Mouse (Mus musculus) heart, postnatal 0 days (tissue): Measurements from ENCODE around the gene Daam1. TPM values are rescaled to one million over a fixed set of nuclear protein-coding genes. Genes with fewer than 3 reads are reported as not detected.
A peak's percentile ranks its signal among the peaks of the same experiment; 100 is the strongest.

Experiments
- ATAC-seq: fragments of 200-750 bp; cut with Nextera tagmentation; 2 replicates; pipeline ENCODE4 v1.8.0; 2017; ENCODE audit warnings: low read depth, moderate number of reproducible peaks, moderate library complexity; ENCODE audit not compliant: insufficient read depth
- DNase-seq: peaks from one replicate; pipeline ENCODE4 v3.0.0-alpha.2; 2016; ENCODE audit warnings: low spot score
- H3K27ac ChIP-seq: fragments of 300-500 bp; sonication (generic); 2 replicates; pipeline ENCODE4 v1.5.1; 2014; ENCODE audit warnings: low read depth, mild to moderate bottlenecking
- H3K27me3 ChIP-seq: fragments of 300-500 bp; sonication (generic); 2 replicates; pipeline ENCODE4 v1.6.1; 2014; ENCODE audit warnings: low read length, mixed read lengths; ENCODE audit not compliant: control insufficient read depth, insufficient read depth
- H3K36me3 ChIP-seq: fragments of 300-500 bp; sonication (generic); replicated peaks from 2 replicates; pipeline ENCODE4 v1.6.1; 2014; ENCODE audit warnings: low read length, mixed read lengths; ENCODE audit not compliant: control insufficient read depth, insufficient read depth
- H3K4me1 ChIP-seq: fragments of 300-500 bp; sonication (generic); 2 replicates; pipeline ENCODE4 v1.6.1; 2014; ENCODE audit warnings: antibody characterized with exemption; ENCODE audit not compliant: control insufficient read depth, insufficient read depth
- H3K4me2 ChIP-seq: fragments of 300-500 bp; sonication (generic); 2 replicates; pipeline ENCODE4 v1.6.1; 2014; ENCODE audit warnings: low read depth, mild to moderate bottlenecking, low read length, moderate library complexity
- H3K4me3 ChIP-seq: fragments of 300-500 bp; sonication (generic); 2 replicates; pipeline ENCODE4 v1.5.1; 2014; ENCODE audit warnings: low read depth, low read length
- H3K9ac ChIP-seq: fragments of 300-500 bp; sonication (generic); replicated peaks from 2 replicates; pipeline ENCODE4 v1.6.1; 2014; ENCODE audit warnings: low read depth, low read length, mixed read lengths
- H3K9me3 ChIP-seq: fragments of 300-500 bp; sonication (generic); replicated peaks from 2 replicates; pipeline ENCODE4 v1.6.1; 2016; ENCODE audit warnings: low read length; ENCODE audit not compliant: control insufficient read depth
- CTCF ChIP-seq: IDR thresholded peaks from 2 replicates; pipeline ENCODE4 v1.5.1; 2016; ENCODE audit warnings: antibody characterized with exemption, control low read depth, low read depth
- EP300 ChIP-seq: IDR thresholded peaks from 2 replicates; pipeline ENCODE4 v1.6.1; 2016; ENCODE audit warnings: antibody characterized with exemption, low read depth
- WGBS: fragments of 180-500 bp; shearing (Covaris S2); extraction: QIAGEN DNeasy Blood & Tissue Kit; methylation state at CpG from one replicate; pipeline ENCODE4 v1.1.7; 2014; 5-methylcytosine and 5-hydroxymethylcytosine counted together
- polyA plus RNA-seq: library from polyadenylated mRNA; unstranded; fragments of >200 nt; fragmentation: Nextera tagmentation; extraction: Ambion mirVana; gene quantifications from 2 replicates; pipeline ENCODE4 v1.2.1, GENCODE M21; 2015
- total RNA-seq: library from RNA; depleted of rRNA; stranded (reverse); fragments of >200 nt; gene quantifications from 2 replicates; pipeline ENCODE4 v1.2.3, GENCODE M21; 2014; ENCODE audit warnings: low replicate concordance

Daam1 gene
- total and polyA plus RNA-seq, 2 experiments from 2014 or later, result 12.8 to 33.8 TPM

DNA sequence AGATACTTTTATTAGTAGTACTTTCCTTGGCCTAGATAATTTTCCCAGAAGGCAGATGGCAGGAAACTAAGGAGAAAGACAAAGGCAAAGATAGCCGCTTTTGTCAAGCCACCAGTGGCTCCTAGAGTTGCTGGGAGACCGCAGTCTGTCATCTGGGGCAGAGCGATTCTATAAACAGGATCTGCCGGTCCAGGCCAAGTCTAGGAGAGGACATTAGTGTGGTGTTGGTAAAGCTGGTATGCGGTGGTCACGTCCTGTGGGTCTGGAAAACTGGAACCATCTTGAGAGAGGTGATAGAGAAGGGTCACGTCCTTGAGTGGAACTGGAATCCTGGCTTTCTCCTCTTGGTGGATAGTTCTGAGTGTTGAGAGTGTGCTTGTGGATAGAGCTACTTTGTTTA, 3.2 kb downstream of the Daam1 start:
- TF ChIP-seq CTCF, result no peak
- peak overlapping the region; percentile 7 for H3K4me3 ChIP-seq
- H3K4me2 ChIP-seq, result peak overlapping the region; percentile 55
- H3K36me3 ChIP-seq, result no peaks in the 10 kb centered on the region
- ATAC-seq (no peak), DNase-seq (peak; percentile 69)
- H3K9me3 ChIP-seq, result no peaks in the 10 kb centered on the region
- no peaks in the 10 kb centered on the region for H3K27me3 ChIP-seq
- H3K9ac ChIP-seq, result no peak overlapping the region
- peak overlapping the region; percentile 78 for H3K27ac ChIP-seq
- WGBS, result 19% methylated on average over 7 of the region's 7 CpGs
- peaks cover 60% of the 10 kb centered on the region for H3K4me1 ChIP-seq

- DNase-seq (no peak), ATAC-seq (no peak)
- Histone ChIP-seq H3K4me3 (no peak overlapping the region), H3K9me3 (no peaks in the 10 kb centered on the region), H3K4me2 (no peak overlapping the region), H3K27me3 (no peaks in the 10 kb centered on the region), H3K36me3 (no peaks in the 10 kb centered on the region), H3K27ac (no peak overlapping the region), H3K4me1 (peaks cover 79% of the 10 kb centered on the region), H3K9ac (no peak overlapping the region)
- TF ChIP-seq CTCF, result no peak
- TF ChIP-seq EP300, result no peak
- WGBS, result 50% methylated on average over 5 of the region's 5 CpGs
Measured at GRCm38 (mm10) chr12:71835966-71836668, 5.2 kb downstream of the Daam1 start.

DNA sequence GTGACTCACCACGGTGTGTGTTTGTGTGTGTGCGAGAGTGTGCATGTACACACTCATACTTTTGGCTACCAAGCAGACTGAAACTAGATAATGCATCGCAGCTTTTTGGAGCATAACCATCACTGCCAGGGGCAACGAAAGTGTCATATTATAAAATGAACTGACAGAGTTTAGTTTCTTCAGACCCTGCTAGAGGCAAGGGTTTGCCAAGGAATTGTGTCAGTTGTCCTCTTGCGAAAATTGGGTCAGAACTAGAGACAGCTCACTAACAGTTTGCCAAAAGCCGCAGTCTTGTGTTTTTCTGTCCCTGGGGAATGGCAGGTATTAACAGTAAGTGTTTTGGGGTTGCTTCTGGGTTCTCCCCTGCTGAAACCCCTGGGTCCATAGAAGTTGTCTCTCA, 5.9 kb downstream of the Daam1 start:
- no peak for TF ChIP-seq EP300
- TF ChIP-seq CTCF, result no peak
- 75% methylated on average over 6 of the region's 6 CpGs for WGBS
- ATAC-seq (no peak), DNase-seq (no peak)
- Histone ChIP-seq H3K4me3 (no peak overlapping the region), H3K4me1 (peaks cover 86% of the 10 kb centered on the region), H3K9me3 (no peaks in the 10 kb centered on the region), H3K27ac (peak overlapping the region; percentile 62), H3K9ac (no peak overlapping the region), H3K36me3 (no peaks in the 10 kb centered on the region), H3K27me3 (no peaks in the 10 kb centered on the region), H3K4me2 (no peak overlapping the region)

DNA sequence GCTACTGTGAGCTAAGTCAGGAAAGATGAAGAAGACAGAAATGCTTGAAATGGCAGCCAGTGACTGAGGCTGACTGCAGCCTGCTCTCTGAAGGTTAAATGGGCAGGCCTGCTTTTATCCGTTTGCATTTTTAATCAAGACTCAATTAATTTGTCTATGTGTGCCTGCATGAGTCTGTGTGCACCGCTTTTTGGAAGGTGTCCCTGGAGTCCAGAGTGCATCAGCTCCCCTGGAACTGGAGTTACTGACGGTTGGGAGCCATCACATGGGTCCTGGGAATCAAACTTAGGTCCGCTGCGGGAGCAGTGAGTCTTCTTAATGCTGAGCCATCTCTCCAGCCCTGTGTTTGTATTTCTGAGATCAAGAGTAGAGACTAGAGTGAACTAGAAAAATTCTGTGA, 6.7 kb downstream of the Daam1 start:
- Histone ChIP-seq H3K4me2 (no peak overlapping the region), H3K27me3 (no peaks in the 10 kb centered on the region), H3K27ac (peak overlapping the region; percentile 39), H3K36me3 (no peaks in the 10 kb centered on the region), H3K4me1 (peaks cover 91% of the 10 kb centered on the region), H3K9me3 (no peaks in the 10 kb centered on the region), H3K9ac (no peak overlapping the region), H3K4me3 (no peak overlapping the region)
- ATAC-seq (no peak), DNase-seq (no peak)
- 64% methylated on average over 5 of the region's 5 CpGs for WGBS
- no peak for TF ChIP-seq EP300
- no peak for TF ChIP-seq CTCF

DNA sequence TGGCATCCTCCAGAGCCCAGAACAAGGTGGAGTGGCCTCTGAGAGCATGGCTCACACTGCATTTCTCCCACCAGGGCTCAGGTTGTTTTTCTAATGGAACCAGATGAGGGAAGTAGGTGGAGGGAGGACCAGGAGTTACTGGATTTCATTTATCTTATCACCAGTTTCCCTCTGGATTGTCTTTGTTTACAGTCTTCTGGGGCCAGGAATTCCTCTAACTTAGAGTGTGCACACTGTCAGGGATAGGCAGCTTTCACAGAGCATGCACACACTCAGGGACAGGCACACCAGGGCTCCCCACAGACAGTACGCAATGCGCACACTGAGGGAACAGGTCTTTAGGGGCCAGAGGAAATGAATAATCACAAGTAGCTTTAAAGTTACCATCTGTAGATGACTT, 7.4 kb downstream of the Daam1 start:
- H3K4me1 ChIP-seq, result peaks cover 91% of the 10 kb centered on the region
- ATAC-seq (peak; percentile 24; the same call in 1 of the 2 replicates), DNase-seq (no peak)
- no peaks in the 10 kb centered on the region for H3K36me3 ChIP-seq
- no peaks in the 10 kb centered on the region for H3K9me3 ChIP-seq
- no peak overlapping the region for H3K4me3 ChIP-seq
- H3K27me3 ChIP-seq, result no peaks in the 10 kb centered on the region
- H3K27ac ChIP-seq, result peak overlapping the region; percentile 39
- TF ChIP-seq CTCF, result peak; percentile 8; the same call in 1 of the 2 replicates
- no peak for TF ChIP-seq EP300
- 63% methylated on average over 2 of the region's 2 CpGs for WGBS
- H3K4me2 ChIP-seq, result no peak overlapping the region
- no peak overlapping the region for H3K9ac ChIP-seq

GRCm38 (mm10) chr12:71839653-71840052, 8.8 kb downstream of the Daam1 start:
- no peaks in the 10 kb centered on the region for H3K36me3 ChIP-seq
- H3K27me3 ChIP-seq, result no peaks in the 10 kb centered on the region
- TF ChIP-seq EP300 (no peak), CTCF (no peak)
- no peak overlapping the region for H3K27ac ChIP-seq
- WGBS, result 76% methylated on average over 3 of the region's 3 CpGs
- no peak overlapping the region for H3K4me2 ChIP-seq
- ATAC-seq (no peak), DNase-seq (no peak)
- H3K4me1 ChIP-seq, result peaks cover 87% of the 10 kb centered on the region
- no peaks in the 10 kb centered on the region for H3K9me3 ChIP-seq
- H3K9ac ChIP-seq, result no peak overlapping the region
- no peak overlapping the region for H3K4me3 ChIP-seq
